Mouse (Mus musculus): ENCODE results near the gene Sec14l2. TPM values are rescaled to one million over a fixed set of nuclear protein-coding genes. Genes with fewer than 3 reads are reported as not detected.
A peak's percentile ranks its signal among the peaks of the same experiment; 100 is the strongest.
"Not testable (repeated sequence)": the region's sequence is repeated elsewhere in the genome, so short reads cannot be mapped to it uniquely, and the experiment has no call there.

Gene Sec14l2
- polyA plus RNA-seq, 1 experiment from 2014 or later, result 1.5 TPM

DNA sequence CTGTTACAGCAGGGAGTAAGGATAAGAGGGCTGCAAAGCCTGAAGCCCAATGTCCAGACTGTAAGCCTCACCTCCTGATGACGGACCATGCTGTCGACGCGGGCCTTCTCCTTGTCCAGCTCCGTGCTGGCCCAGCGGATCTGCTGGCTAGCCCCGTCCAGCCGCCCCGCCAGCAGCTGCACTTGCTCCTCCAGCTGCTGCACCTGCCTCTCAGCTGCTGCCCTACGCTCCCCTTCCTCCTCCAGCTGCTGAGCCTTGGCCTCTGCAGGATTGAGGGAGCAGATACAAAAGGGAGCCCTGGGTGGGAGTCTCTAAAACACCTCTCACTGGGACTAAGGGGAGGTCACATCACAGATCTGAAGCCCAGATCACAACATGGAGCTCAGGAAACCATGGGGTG, 23.9 kb upstream of the Sec14l2 start:
- Histone ChIP-seq H3K4me3 (no peak overlapping the region), H3K4me1 (no peaks in the 10 kb centered on the region), H3K27me3 (no peaks in the 10 kb centered on the region), H3K9me3 (no peaks in the 10 kb centered on the region), H3K27ac (replicated peaks) (no peak overlapping the region), H3K9ac (replicated peaks) (no peak overlapping the region), H3K4me2 (replicated peaks) (no peak overlapping the region), H3K36me3 (peaks cover 13% of the 10 kb centered on the region)
- WGBS, result 79% methylated on average over 10 of the region's 10 CpGs
- ATAC-seq (replicated peaks), result no peak

GRCm38 (mm10) chr11:4146381-4146780, 23.2 kb upstream of the Sec14l2 start:
- 76% methylated on average over 6 of the region's 6 CpGs for WGBS

GRCm38 (mm10) chr11:4143281-4144062, 20.3 kb upstream of the Sec14l2 start:
- Histone ChIP-seq H3K9me3 (no peaks in the 10 kb centered on the region), H3K27ac (replicated peaks) (no peak overlapping the region), H3K4me2 (replicated peaks) (no peak overlapping the region), H3K27me3 (no peaks in the 10 kb centered on the region), H3K9ac (replicated peaks) (no peak overlapping the region), H3K4me3 (no peak overlapping the region), H3K4me1 (no peaks in the 10 kb centered on the region), H3K36me3 (peaks cover 40% of the 10 kb centered on the region)
- WGBS, result 84% methylated on average over 21 of the region's 21 CpGs
- ATAC-seq (replicated peaks), result peak; percentile 35; the same call in 1 of the 2 replicates

More at GRCm38 (mm10) chr11:4146381-4146780, 23.2 kb upstream of the Sec14l2 start:
- no peak overlapping the region for H3K9ac ChIP-seq (replicated peaks)
- H3K4me3 ChIP-seq, result no peak overlapping the region
- H3K4me1 ChIP-seq, result no peaks in the 10 kb centered on the region
- no peak overlapping the region for H3K4me2 ChIP-seq (replicated peaks)
- no peaks in the 10 kb centered on the region for H3K9me3 ChIP-seq
- H3K27ac ChIP-seq (replicated peaks), result no peak overlapping the region
- peaks cover 20% of the 10 kb centered on the region for H3K36me3 ChIP-seq
- ATAC-seq (replicated peaks), result no peak
- no peaks in the 10 kb centered on the region for H3K27me3 ChIP-seq

DNA sequence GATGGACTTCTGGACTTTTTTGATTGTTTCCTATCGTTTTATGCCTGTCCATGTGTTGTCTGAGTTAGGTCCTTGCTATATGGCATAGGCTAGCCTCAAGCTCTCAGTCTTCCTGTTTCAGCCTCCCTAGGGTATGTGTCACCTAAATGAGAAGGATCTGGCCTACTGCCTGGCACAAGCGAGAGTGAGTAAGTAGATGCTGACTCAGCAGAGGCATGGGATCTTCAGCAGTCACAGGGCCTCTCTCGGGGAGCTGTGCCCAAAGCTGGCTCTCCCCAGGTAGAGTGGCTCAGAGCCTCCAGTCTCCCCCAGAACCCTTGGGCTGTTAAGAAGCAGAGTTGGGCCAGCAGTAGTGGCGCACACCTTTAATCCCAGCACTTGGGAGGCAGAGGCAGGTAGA, 19.1 kb upstream of the Sec14l2 start:
- 88% methylated on average over 4 of the region's 4 CpGs for WGBS
- Histone ChIP-seq H3K27me3 (no peaks in the 10 kb centered on the region), H3K4me1 (peaks cover 5% of the 10 kb centered on the region), H3K36me3 (peaks cover 44% of the 10 kb centered on the region), H3K9me3 (no peaks in the 10 kb centered on the region), H3K27ac (replicated peaks) (no peak overlapping the region), H3K9ac (replicated peaks) (no peak overlapping the region), H3K4me3 (no peak overlapping the region), H3K4me2 (replicated peaks) (no peak overlapping the region)
- ATAC-seq (replicated peaks), result no peak

GRCm38 (mm10) chr11:4141505-4141904, 18.3 kb upstream of the Sec14l2 start:
- Histone ChIP-seq H3K4me1 (peaks cover 14% of the 10 kb centered on the region), H3K9ac (replicated peaks) (no peak overlapping the region), H3K9me3 (no peaks in the 10 kb centered on the region), H3K4me3 (no peak overlapping the region), H3K27me3 (no peaks in the 10 kb centered on the region), H3K27ac (replicated peaks) (no peak overlapping the region), H3K4me2 (replicated peaks) (no peak overlapping the region), H3K36me3 (peaks cover 44% of the 10 kb centered on the region)
- no peak for ATAC-seq (replicated peaks)

GRCm38 (mm10) chr11:4138964-4139363, 15.7 kb upstream of the Sec14l2 start:
- Histone ChIP-seq H3K36me3 (peaks cover 44% of the 10 kb centered on the region), H3K9ac (replicated peaks) (no peak overlapping the region), H3K27me3 (no peaks in the 10 kb centered on the region), H3K4me1 (peaks cover 27% of the 10 kb centered on the region), H3K9me3 (no peaks in the 10 kb centered on the region), H3K4me2 (replicated peaks) (no peak overlapping the region), H3K4me3 (no peak overlapping the region), H3K27ac (replicated peaks) (no peak overlapping the region)
- no peak for ATAC-seq (replicated peaks)
- WGBS, result 86% methylated on average over 2 of the region's 2 CpGs

DNA sequence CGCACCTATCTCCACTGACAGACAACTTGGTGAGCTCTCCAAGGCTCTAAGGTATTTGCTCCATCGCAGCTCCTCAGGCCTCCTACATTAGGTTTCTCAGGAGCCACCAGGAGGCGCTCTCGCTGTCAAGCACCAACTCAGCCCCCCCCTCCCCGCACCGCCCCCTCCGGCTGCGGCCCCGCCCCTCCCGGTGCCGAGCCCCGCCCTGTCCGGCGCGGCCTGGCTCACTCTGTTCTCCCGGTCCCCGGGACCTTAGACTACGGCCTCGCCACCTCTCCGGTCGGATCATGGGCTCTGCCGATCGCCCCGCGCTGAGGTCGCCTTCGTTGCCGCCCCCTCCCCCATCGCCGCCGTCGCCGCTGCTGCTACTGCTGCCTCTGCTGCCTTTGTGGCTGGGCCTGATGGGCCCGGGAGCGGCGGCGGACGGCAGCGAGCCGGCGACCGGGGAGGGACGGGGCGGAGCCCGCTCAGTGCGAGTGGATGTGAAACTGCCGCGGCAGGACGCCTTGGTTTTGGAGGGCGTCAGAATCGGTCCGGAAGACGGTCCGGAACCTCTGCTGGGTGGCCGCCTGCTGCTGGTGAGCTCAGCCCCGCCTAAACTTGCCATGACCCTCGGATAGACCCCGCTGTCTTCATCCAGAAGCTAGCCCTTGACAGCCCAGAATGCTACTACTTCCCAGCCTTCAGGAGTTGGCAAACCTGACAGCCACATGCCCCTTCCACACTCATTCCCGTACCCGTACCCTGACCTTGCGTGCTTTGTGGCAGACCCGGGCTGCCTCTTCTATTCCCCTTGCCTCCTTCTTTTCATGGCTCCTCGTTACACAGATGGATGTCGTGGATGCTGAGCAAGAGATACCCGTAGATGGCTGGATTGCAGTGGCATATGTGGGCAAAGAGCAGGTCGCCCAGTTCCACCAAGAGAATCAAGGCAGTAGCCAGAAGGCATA, 12.0 kb upstream of the Sec14l2 start, which contains the start of gene Rnf215:
Rnf215 (plus strand) TSS at position 217 of the 950 bp plus-strand sequence.
- H3K36me3 ChIP-seq, result peaks cover 13% of the 10 kb centered on the region
- no peaks in the 10 kb centered on the region for H3K27me3 ChIP-seq
- H3K9ac ChIP-seq (replicated peaks), result peak within 1 kb of the TSS; percentile 99
- H3K9me3 ChIP-seq, result no peaks in the 10 kb centered on the region
- H3K4me1 ChIP-seq, result peaks cover 27% of the 10 kb centered on the region
- peak; percentile 92 for ATAC-seq (replicated peaks)
- H3K27ac ChIP-seq (replicated peaks), result peak within 1 kb of the TSS; percentile 87
- 1% methylated on average over 66 of the region's 66 CpGs for WGBS
- H3K4me2 ChIP-seq (replicated peaks), result peak within 1 kb of the TSS; percentile 61
- H3K4me3 ChIP-seq, result peak within 1 kb of the TSS; percentile 96

- H3K36me3 ChIP-seq, result peaks cover 7% of the 10 kb centered on the region; the same call in 1 of the 2 replicates
- 59% methylated on average over 6 of the region's 6 CpGs for WGBS
- no peak for ATAC-seq (replicated peaks)
- H3K9ac ChIP-seq (replicated peaks), result 0 out of 2 replicates have a peak overlapping the region, but pooled peaks have one; percentile 99
- H3K9me3 ChIP-seq, result no peaks in the 10 kb centered on the region
- peaks cover 27% of the 10 kb centered on the region for H3K4me1 ChIP-seq
- 0 out of 2 replicates have a peak overlapping the region, but pooled peaks have one; percentile 18 for H3K4me2 ChIP-seq (replicated peaks)
- no peak overlapping the region for H3K27ac ChIP-seq (replicated peaks)
- H3K4me3 ChIP-seq, result peak overlapping the region; percentile 96; the same call in 1 of the 2 replicates
- H3K27me3 ChIP-seq, result no peaks in the 10 kb centered on the region
Measured at GRCm38 (mm10) chr11:4134400-4134799, 11.2 kb upstream of the Sec14l2 start.

DNA sequence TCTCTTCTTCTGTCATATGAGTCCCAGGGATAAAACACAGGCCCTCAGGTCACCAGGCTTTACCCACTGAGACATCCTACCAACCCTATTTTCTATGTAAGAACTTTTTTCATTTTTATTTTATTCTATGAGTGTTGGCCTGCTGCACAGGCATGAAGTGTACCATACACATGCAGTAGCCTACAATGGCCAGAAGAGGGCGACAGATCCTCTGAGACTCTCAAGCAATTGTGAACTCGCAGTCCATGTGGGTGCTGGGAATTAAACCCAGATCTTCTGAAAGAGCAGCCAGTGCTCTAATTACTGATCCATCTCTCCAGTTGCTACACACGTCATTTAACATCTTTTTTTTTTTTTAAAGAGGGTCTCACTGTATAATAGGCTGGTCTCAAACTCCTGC, 10.2 kb upstream of the Sec14l2 start:
- no peak for ATAC-seq (replicated peaks)
- Histone ChIP-seq H3K27me3 (no peaks in the 10 kb centered on the region), H3K4me1 (peaks cover 27% of the 10 kb centered on the region), H3K4me2 (replicated peaks) (no peak overlapping the region), H3K4me3 (no peak overlapping the region), H3K27ac (replicated peaks) (no peak overlapping the region), H3K9me3 (no peaks in the 10 kb centered on the region), H3K36me3 (peaks cover 4% of the 10 kb centered on the region; the same call in 1 of the 2 replicates), H3K9ac (replicated peaks) (no peak overlapping the region)
- WGBS, result 60% methylated on average over 3 of the region's 3 CpGs

- H3K4me2 ChIP-seq (replicated peaks); H3K27ac ChIP-seq (replicated peaks); H3K36me3 ChIP-seq; ATAC-seq (replicated peaks); H3K9ac ChIP-seq (replicated peaks); H3K4me1 ChIP-seq; H3K4me3 ChIP-seq; H3K9me3 ChIP-seq; H3K27me3 ChIP-seq: not testable (repeated sequence)
- WGBS, result 94% methylated on average over 4 of the region's 4 CpGs
Measured at GRCm38 (mm10) chr11:4128461-4128860, 5.2 kb upstream of the Sec14l2 start.

DNA sequence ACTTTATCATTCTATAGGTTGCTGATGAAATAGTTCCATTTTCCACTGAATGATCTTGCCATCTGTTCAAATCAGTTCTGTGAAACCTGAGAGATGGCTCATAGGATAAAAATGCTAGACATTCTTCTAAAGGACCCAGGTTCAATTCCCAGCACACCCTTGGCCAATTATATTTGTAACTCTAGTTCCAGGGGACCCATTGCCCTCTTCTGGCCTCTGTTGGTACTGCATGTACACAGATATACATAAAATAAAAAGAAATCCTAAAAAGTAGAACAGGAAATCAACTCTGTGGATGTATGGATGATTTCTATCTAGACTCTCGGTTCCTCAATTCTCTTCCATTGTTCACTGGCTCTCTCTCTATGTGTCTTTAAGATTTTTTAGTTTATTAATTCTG, 3.8 kb upstream of the Sec14l2 start:
- Histone ChIP-seq H3K4me1 (no peaks in the 10 kb centered on the region), H3K27me3 (no peaks in the 10 kb centered on the region), H3K4me2 (replicated peaks) (no peak overlapping the region), H3K9me3 (no peaks in the 10 kb centered on the region), H3K27ac (replicated peaks) (no peak overlapping the region), H3K36me3 (no peaks in the 10 kb centered on the region), H3K4me3 (no peak overlapping the region), H3K9ac (replicated peaks) (no peak overlapping the region)
- WGBS, result 89% methylated on average over 1 of the region's 1 CpGs
- no peak for ATAC-seq (replicated peaks)

DNA sequence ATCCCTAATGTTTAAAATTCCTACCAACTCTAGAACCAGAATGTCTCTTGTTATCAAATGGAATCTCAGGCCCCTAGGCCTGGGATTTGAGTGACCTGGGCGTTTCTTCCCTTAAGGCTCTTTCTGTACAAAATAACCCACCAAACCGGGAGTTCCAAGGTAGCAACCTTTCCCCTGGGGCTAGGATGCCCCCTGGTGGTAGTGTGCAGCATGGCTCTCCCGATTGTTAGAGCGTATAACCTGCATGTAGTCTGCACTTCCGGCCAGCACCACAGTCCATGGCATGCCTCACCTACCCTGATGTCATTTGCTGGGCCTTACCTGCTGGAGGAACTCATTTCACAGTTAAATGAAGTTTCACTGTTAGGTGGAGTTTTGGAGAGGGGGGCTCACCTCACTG, 707 bp upstream of the Sec14l2 start:
- Histone ChIP-seq H3K9me3 (no peaks in the 10 kb centered on the region), H3K4me1 (peaks cover 1% of the 10 kb centered on the region), H3K4me2 (replicated peaks) (no peak overlapping the region), H3K4me3 (no peak overlapping the region), H3K27ac (replicated peaks) (no peak overlapping the region), H3K36me3 (no peaks in the 10 kb centered on the region), H3K9ac (replicated peaks) (no peak overlapping the region), H3K27me3 (no peaks in the 10 kb centered on the region; the same call in 1 of the 2 replicates)
- ATAC-seq (replicated peaks), result no peak
- WGBS, result 64% methylated on average over 5 of the region's 5 CpGs

All from forebrain, embryonic 15.5 days (tissue).